Mouse (Mus musculus): Measurements from ENCODE around the gene Dgcr2.

- TF ChIP-seq POLR2A (IDR thresholded peaks at IDR 0.05; ENCODE audit: insufficient read depth, low read length) = no peak
- no peak for TF ChIP-seq CTCF (IDR thresholded peaks at IDR 0.05; ENCODE audit: low read depth, low read length)
These were observed 22.3 kb downstream of the Dgcr2 start for GRCm38 (mm10) chr16:17876096-17876495.
